Mouse (Mus musculus) neural tube, embryonic 11.5 days (tissue): ENCODE measurements around the gene Ptprf. TPM values are rescaled to one million over a fixed set of nuclear protein-coding genes. Genes with fewer than 3 reads are reported as not detected.

ENCODE experiments used
- ATAC-seq: fragments of 200-750 bp; cut with Nextera tagmentation; 2 replicates; pipeline ENCODE4 v1.8.0; 2017; ENCODE audit warnings: moderate number of reproducible peaks, mild to moderate bottlenecking, moderate TSS enrichment, moderate library complexity; ENCODE audit not compliant: insufficient read depth, low FRiP score, low TSS enrichment
- DNase-seq: peaks from one replicate; pipeline ENCODE4 v3.0.0-alpha.2; 2015; ENCODE audit warnings: low spot score
- H3K27ac ChIP-seq: fragments of 300-500 bp; sonication (generic); 2 replicates; pipeline ENCODE4 v1.5.1; 2014; ENCODE audit warnings: low read depth, mild to moderate bottlenecking, low read length
- H3K27me3 ChIP-seq: fragments of 300-500 bp; sonication (generic); 2 replicates; pipeline ENCODE4 v1.6.1; 2014; ENCODE audit warnings: mild to moderate bottlenecking, low read length, mixed read lengths; ENCODE audit not compliant: control insufficient read depth, insufficient read depth
- H3K36me3 ChIP-seq: fragments of 300-500 bp; sonication (generic); 2 replicates; pipeline ENCODE4 v1.6.1; 2014; ENCODE audit warnings: mild to moderate bottlenecking, low read length, moderate library complexity, mixed read lengths; ENCODE audit not compliant: control insufficient read depth, insufficient read depth
- H3K4me1 ChIP-seq: fragments of 300-500 bp; sonication (generic); 2 replicates; pipeline ENCODE4 v1.6.1; 2014; ENCODE audit warnings: low read length, mixed read lengths; ENCODE audit not compliant: control insufficient read depth, insufficient read depth
- H3K4me2 ChIP-seq: fragments of 300-500 bp; sonication (generic); 2 replicates; pipeline ENCODE4 v1.6.1; 2014; ENCODE audit warnings: low read depth, mild to moderate bottlenecking, moderate library complexity
- H3K4me3 ChIP-seq: fragments of 300-500 bp; sonication (generic); 2 replicates; pipeline ENCODE4 v1.5.1; 2014; ENCODE audit warnings: low read depth, low read length
- H3K9ac ChIP-seq: fragments of 300-500 bp; sonication (generic); 2 replicates; pipeline ENCODE4 v1.6.1; 2014; ENCODE audit warnings: mild to moderate bottlenecking, low read length
- H3K9me3 ChIP-seq: fragments of 300-500 bp; sonication (generic); 2 replicates; pipeline ENCODE4 v1.6.1; 2016; ENCODE audit warnings: low read length; ENCODE audit not compliant: control insufficient read depth
- WGBS: fragments of 180-500 bp; shearing (Covaris S2); extraction: QIAGEN DNeasy Blood & Tissue Kit; methylation state at CpG from one replicate; pipeline ENCODE4 v1.1.7; 2014; 5-methylcytosine and 5-hydroxymethylcytosine counted together
- polyA plus RNA-seq: library from polyadenylated mRNA; unstranded; fragments of >200 nt; fragmentation: Nextera tagmentation; extraction: Ambion mirVana; gene quantifications from 2 replicates; pipeline ENCODE4 v1.2.1, GENCODE M21; 2014

The Ptprf gene
- polyA plus RNA-seq = 68.9 and 80.1 TPM in 2 replicates

DNA sequence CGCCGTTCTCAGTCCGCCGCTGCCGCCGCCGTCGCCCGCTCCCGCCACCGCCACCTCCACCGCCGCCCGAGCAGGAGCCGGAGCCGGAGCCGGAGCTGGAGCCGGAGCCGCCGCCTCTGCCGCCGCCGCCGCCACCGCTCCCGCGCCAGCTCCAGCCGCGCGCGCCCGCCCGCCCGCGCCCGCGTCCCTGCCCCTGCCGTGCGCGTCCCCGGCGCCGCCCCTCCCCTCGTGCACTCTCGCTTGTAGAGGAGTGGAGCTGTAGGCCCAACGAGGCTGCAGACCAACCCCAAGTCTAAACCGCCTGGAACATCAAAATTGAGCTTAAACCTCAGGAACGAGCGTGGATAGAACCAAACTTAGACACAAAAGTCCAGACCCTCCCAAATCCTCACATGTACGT lies at the start of gene Ptprf:
Ptprf (minus strand) TSS at position 175 of the 400 bp plus-strand sequence.
- DNase-seq (peak; percentile 85), ATAC-seq (peak; percentile 48; the same call in 1 of the 2 replicates)
- peaks cover 9% of the 10 kb centered on the region for H3K4me1 ChIP-seq

GRCm38 (mm10) chr4:118336658-118337057 lies 45.5 kb upstream of the Ptprf start:
- DNase-seq (peak; percentile 81), ATAC-seq (no peak)
- H3K27me3 ChIP-seq = no peaks in the 10 kb centered on the region
- no peak overlapping the region for H3K9ac ChIP-seq
- no peak overlapping the region for H3K4me2 ChIP-seq
- H3K27ac ChIP-seq = no peak overlapping the region
- H3K4me1 ChIP-seq = no peaks in the 10 kb centered on the region
- no peak overlapping the region for H3K4me3 ChIP-seq
- 14% methylated on average over 7 of the region's 7 CpGs for WGBS
- no peaks in the 10 kb centered on the region for H3K9me3 ChIP-seq
- no peaks in the 10 kb centered on the region for H3K36me3 ChIP-seq

More for the DNA sequence above, at the start of gene Ptprf:
- H3K36me3 ChIP-seq = no peaks in the 10 kb centered on the region
- H3K4me2 ChIP-seq = peak within 1 kb of the TSS; percentile 50
- H3K9me3 ChIP-seq = no peaks in the 10 kb centered on the region
- H3K9ac ChIP-seq = peak within 1 kb of the TSS; percentile 95
- H3K4me3 ChIP-seq = peak within 1 kb of the TSS; percentile 99
- WGBS = 3% methylated on average over 21 of the region's 50 CpGs
- no peaks in the 10 kb centered on the region for H3K27me3 ChIP-seq
- peak within 1 kb of the TSS; percentile 86 for H3K27ac ChIP-seq

GRCm38 (mm10) chr4:118335991-118336390 lies 44.8 kb upstream of the Ptprf start:
- Histone ChIP-seq H3K27me3 (no peaks in the 10 kb centered on the region), H3K36me3 (no peaks in the 10 kb centered on the region), H3K27ac (no peak overlapping the region), H3K4me2 (no peak overlapping the region), H3K4me3 (no peak overlapping the region), H3K9me3 (no peaks in the 10 kb centered on the region), H3K9ac (no peak overlapping the region), H3K4me1 (no peaks in the 10 kb centered on the region)
- no peak for ATAC-seq
- 87% methylated on average over 4 of the region's 4 CpGs for WGBS
- DNase-seq = no peak

DNA sequence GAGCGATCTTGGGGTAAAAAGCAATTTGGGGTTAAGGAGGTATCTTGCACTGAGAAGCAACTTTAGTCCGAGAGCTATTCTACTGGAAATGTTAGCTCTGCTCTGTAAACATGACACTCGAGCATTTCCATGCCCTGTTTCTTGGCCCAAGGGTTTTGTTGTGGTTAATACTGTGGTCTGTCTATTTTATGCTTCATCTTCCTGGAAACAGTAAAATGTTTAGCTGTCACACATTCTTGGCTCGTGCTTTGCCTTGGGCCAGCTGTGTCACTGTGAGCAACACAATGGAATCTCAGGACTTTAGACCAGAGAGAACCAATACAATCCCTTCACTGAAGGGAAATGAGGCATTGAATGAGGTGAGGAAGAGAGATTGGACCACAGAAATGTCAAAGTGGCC lies 40.6 kb upstream of the Ptprf start:
- H3K4me2 ChIP-seq = no peak overlapping the region
- ATAC-seq (no peak), DNase-seq (no peak)
- no peak overlapping the region for H3K9ac ChIP-seq
- WGBS = 71% methylated on average over 4 of the region's 4 CpGs
- H3K27me3 ChIP-seq = no peaks in the 10 kb centered on the region
- no peak overlapping the region for H3K4me3 ChIP-seq
- no peaks in the 10 kb centered on the region for H3K36me3 ChIP-seq
- no peaks in the 10 kb centered on the region for H3K4me1 ChIP-seq
- H3K9me3 ChIP-seq = no peaks in the 10 kb centered on the region
- H3K27ac ChIP-seq = no peak overlapping the region

DNA sequence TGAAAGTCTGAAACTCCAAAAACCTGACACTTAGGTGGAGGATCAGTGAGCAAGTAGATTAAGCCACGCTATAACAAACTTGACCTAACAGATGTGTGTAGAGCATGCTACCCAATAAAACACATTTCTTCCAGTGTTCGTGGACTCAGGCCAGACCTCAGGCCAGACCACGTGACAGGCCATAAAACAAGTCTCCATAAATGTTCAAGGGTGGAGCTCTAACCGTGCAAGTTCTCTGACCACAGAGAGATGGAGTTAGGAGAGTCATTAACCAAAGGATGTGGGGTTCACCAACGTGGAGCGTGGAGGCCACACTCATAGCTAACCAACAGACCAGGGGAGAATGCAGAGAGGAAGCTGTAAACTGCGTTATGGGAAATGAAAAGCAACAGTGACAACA lies 35.3 kb upstream of the Ptprf start:
- H3K4me2 ChIP-seq = no peak overlapping the region
- DNase-seq (no peak), ATAC-seq (no peak)
- no peaks in the 10 kb centered on the region for H3K4me1 ChIP-seq
- H3K9me3 ChIP-seq = no peaks in the 10 kb centered on the region
- H3K36me3 ChIP-seq = no peaks in the 10 kb centered on the region
- H3K27ac ChIP-seq = no peak overlapping the region
- H3K4me3 ChIP-seq = no peak overlapping the region
- 61% methylated on average over 7 of the region's 7 CpGs for whole genome bisulfite sequencing
- no peak overlapping the region for H3K9ac ChIP-seq
- H3K27me3 ChIP-seq = no peaks in the 10 kb centered on the region

GRCm38 (mm10) chr4:118320636-118321035 lies 29.4 kb upstream of the Ptprf start:
- WGBS = 74% methylated on average over 2 of the region's 2 CpGs
- H3K27ac ChIP-seq = no peak overlapping the region
- no peak for ATAC-seq

GRCm38 (mm10) chr4:118319706-118320344 lies 28.6 kb upstream of the Ptprf start:
- Histone ChIP-seq H3K36me3 (no peaks in the 10 kb centered on the region), H3K9ac (no peak overlapping the region), H3K4me2 (no peak overlapping the region), H3K4me3 (no peak overlapping the region), H3K4me1 (no peaks in the 10 kb centered on the region), H3K27me3 (no peaks in the 10 kb centered on the region), H3K27ac (no peak overlapping the region), H3K9me3 (no peaks in the 10 kb centered on the region)
- DNase-seq (peak; percentile 32), ATAC-seq (no peak)
- 41% methylated on average over 8 of the region's 8 CpGs for WGBS

More at GRCm38 (mm10) chr4:118320636-118321035, 29.4 kb upstream of the Ptprf start:
- H3K36me3 ChIP-seq = no peaks in the 10 kb centered on the region
- DNase-seq = no peak
- no peaks in the 10 kb centered on the region for H3K27me3 ChIP-seq
- H3K9me3 ChIP-seq = no peaks in the 10 kb centered on the region
- no peaks in the 10 kb centered on the region for H3K4me1 ChIP-seq
- no peak overlapping the region for H3K9ac ChIP-seq
- no peak overlapping the region for H3K4me3 ChIP-seq
- no peak overlapping the region for H3K4me2 ChIP-seq

GRCm38 (mm10) chr4:118316662-118317061 lies 25.5 kb upstream of the Ptprf start:
- 87% methylated on average over 4 of the region's 4 CpGs for WGBS
- Histone ChIP-seq H3K36me3 (no peaks in the 10 kb centered on the region), H3K9me3 (no peaks in the 10 kb centered on the region), H3K27me3 (no peaks in the 10 kb centered on the region), H3K4me3 (no peak overlapping the region), H3K27ac (no peak overlapping the region), H3K9ac (no peak overlapping the region), H3K4me2 (no peak overlapping the region), H3K4me1 (no peaks in the 10 kb centered on the region)
- ATAC-seq (no peak), DNase-seq (no peak)

- 49% methylated on average over 8 of the region's 8 CpGs for WGBS
- no peak for DNase-seq
- Histone ChIP-seq H3K4me2 (no peak overlapping the region), H3K4me3 (no peak overlapping the region), H3K9me3 (no peaks in the 10 kb centered on the region), H3K27me3 (no peaks in the 10 kb centered on the region), H3K9ac (no peak overlapping the region), H3K36me3 (no peaks in the 10 kb centered on the region), H3K4me1 (no peaks in the 10 kb centered on the region), H3K27ac (no peak overlapping the region)
- no peak for ATAC-seq
These were observed 24.1 kb upstream of the Ptprf start for GRCm38 (mm10) chr4:118315286-118315685.
